ENCODE assay signal across 8 mouse cellular contexts in the genomic region with DNA sequence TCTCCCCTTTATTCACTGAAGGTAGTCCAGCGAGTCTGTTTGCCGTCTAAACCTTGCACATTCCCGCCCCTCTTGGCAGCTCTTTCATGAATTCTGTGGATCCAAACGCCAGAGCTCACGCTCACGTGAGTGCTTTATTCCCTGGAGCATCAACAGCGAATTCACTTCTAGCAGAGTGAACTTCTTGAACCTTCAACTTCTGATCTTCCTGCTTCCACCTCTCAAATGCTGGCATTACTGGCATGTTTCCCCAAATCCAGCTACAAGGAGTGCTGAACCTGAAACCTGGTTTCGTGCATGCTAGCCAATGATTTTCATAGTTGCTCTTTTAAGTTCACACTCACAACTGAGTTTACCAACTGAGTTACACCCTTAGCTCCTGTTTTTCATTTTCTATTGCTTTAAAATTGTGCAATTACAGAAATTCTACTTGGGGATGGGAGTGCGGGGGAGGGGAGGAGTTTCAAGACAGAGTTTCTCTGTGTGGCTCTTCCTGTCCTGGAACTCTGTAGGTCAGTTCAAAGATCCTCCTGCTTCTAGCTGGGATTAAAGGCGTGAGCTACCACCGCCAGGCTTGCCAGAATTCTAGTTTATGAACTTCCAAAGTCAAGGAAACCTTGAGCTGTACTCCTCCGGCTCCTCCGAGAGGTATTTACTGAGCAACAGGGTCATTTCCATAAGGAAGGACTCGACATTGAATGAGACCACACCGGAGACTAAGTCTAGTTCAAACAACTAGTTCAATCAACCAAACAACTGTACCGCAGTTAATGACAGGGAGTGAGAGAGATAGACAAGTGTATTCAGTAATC. TPM values are rescaled to one million over a fixed set of nuclear protein-coding genes. Genes with fewer than 3 reads are reported as not detected.
DNase-seq lines count a peak whose midpoint lies in the region; ATAC-seq and TF ChIP-seq lines count a peak whose summit lies in the region.

No protein-coding gene starts in this region.

- H3K9me3 ChIP-seq in CH12.LX (replicated peaks; ENCODE audit: low read length), result no peaks in the 10 kb centered on the region
- no peaks in the 10 kb centered on the region for H3K9me3 ChIP-seq in lung, embryonic 14.5 days (ENCODE audit: low read depth, low read length)
- H3K9me3 ChIP-seq in stomach, embryonic 15.5 days, result no peaks in the 10 kb centered on the region

- TF ChIP-seq POLR2A in CH12.LX (IDR thresholded peaks at IDR 0.05; ENCODE audit: low read depth, low read length), result no peak

- 0 out of 2 replicates have a peak, but pooled peaks have one; percentile 7 for TF ChIP-seq EP300 in CH12.LX (IDR thresholded peaks at IDR 0.05; ENCODE audit: low read length)

- no peaks in the 10 kb centered on the region for H3K79me2 ChIP-seq in CH12.LX (replicated peaks; ENCODE audit: control insufficient read depth, extremely low read depth, insufficient read depth, poor library complexity, severe bottlenecking)

- no peak for TF ChIP-seq CTCF in CH12.LX (conservative IDR thresholded peaks at IDR 0.05 in 1 of 2, IDR thresholded peaks at IDR 0.05 in 1 of 2; ENCODE audit: low read depth in 2 of 2, low read length in 2 of 2)
- no peak for TF ChIP-seq CTCF in lung, embryonic 14.5 days (IDR thresholded peaks at IDR 0.05; ENCODE audit: low read depth)

- peak overlapping the region; percentile 36 to 76 (median 75) for H3K4me3 ChIP-seq in CH12.LX (replicated peaks in 1 of 3; ENCODE audit: low read depth in 2 of 3, low read length in 2 of 3, poor library complexity in 1 of 3)
- peak overlapping the region; percentile 66 for H3K4me3 ChIP-seq in lung, embryonic 14.5 days (ENCODE audit: low read depth, low read length)
- peak overlapping the region; percentile 96 for H3K4me3 ChIP-seq in stomach, embryonic 15.5 days (replicated peaks)

- in situ Hi-C loops in CH12.LX (cut with MboI; ENCODE audit: low pct_ligation_motif_present, low pct_unique_long_range_greater_than_20kb, low sequenced_read_pairs), result no loop called here

- peaks cover 0 to 24% of the 10 kb centered on the region in 2 experiments; a peak in 2 of 4 replicates for H3K4me1 ChIP-seq in CH12.LX (ENCODE audit: control insufficient read depth in 1 of 2, insufficient read depth in 2 of 2)
- H3K4me1 ChIP-seq in lung, embryonic 14.5 days (ENCODE audit: insufficient read depth), result peaks cover 5% of the 10 kb centered on the region; the same call in 1 of the 2 replicates
- peaks cover 18% of the 10 kb centered on the region for H3K4me1 ChIP-seq in stomach, embryonic 15.5 days

- dilution Hi-C loops in CH12.LX (cut with MboI; ENCODE audit: extremely low pct_ligation_motif_present, extremely low pct_unique_long_range_greater_than_20kb, low sequenced_read_pairs), result no loop called here

- peaks cover 8 to 28% of the 10 kb centered on the region in 2 experiments for H3K36me3 ChIP-seq in CH12.LX (replicated peaks in 1 of 2; ENCODE audit: control insufficient read depth in 1 of 2, insufficient read depth in 1 of 2, low read length in 1 of 2)
- peaks cover 24% of the 10 kb centered on the region for H3K36me3 ChIP-seq in lung, embryonic 14.5 days (ENCODE audit: insufficient read depth)
- H3K36me3 ChIP-seq in stomach, embryonic 15.5 days, result peaks cover 7% of the 10 kb centered on the region; the same call in 1 of the 2 replicates

- no peaks in the 10 kb centered on the region for H3K27me3 ChIP-seq in CH12.LX (replicated peaks)
- no peaks in the 10 kb centered on the region for H3K27me3 ChIP-seq in lung, embryonic 14.5 days (ENCODE audit: insufficient read depth, low read length)
- H3K27me3 ChIP-seq in stomach, embryonic 15.5 days (replicated peaks), result no peaks in the 10 kb centered on the region

- no peak overlapping the region for H3K27ac ChIP-seq in CH12.LX (ENCODE audit: insufficient read depth, low read depth)
- peak overlapping the region; percentile 83 for H3K27ac ChIP-seq in lung, embryonic 14.5 days (ENCODE audit: low read depth)
- H3K27ac ChIP-seq in stomach, embryonic 15.5 days, result peak overlapping the region; percentile 80

- peak overlapping the region; percentile 76 for H3K9ac ChIP-seq in CH12.LX (ENCODE audit: insufficient read depth, low read depth)
- peak overlapping the region; percentile 71 for H3K9ac ChIP-seq in lung, embryonic 14.5 days
- no peak overlapping the region for H3K9ac ChIP-seq in stomach, embryonic 15.5 days

- H3K4me2 ChIP-seq in CH12.LX (ENCODE audit: insufficient read depth, low read depth, poor library complexity, severe bottlenecking), result peak overlapping the region; percentile 48
- peak overlapping the region; percentile 67 for H3K4me2 ChIP-seq in lung, embryonic 14.5 days
- H3K4me2 ChIP-seq in stomach, embryonic 15.5 days, result peak overlapping the region; percentile 87

- no peak for TF ChIP-seq RAD21 in CH12.LX (IDR thresholded peaks at IDR 0.05; ENCODE audit: low read depth, low read length)

- DNase-seq in CH12.LX (ENCODE audit: extremely low read depth), result peak; percentile 6
- DNase-seq in R1 (ENCODE audit: low read depth, low spot score), result peak; percentile 66
- DNase-seq in gonadal fat pad, adult 2 months (ENCODE audit: low read depth), result peak; percentile 88
- peak; percentile 89 for DNase-seq in kidney, adult 11 months
- DNase-seq in lung, embryonic 14.5 days, result peak; percentile 39
- no peak for DNase-seq in cerebellum, adult 11-12 months
- DNase-seq in ovary, postnatal 10 days (ENCODE audit: low spot score), result no peak

- 17% methylated on average over 16 of the region's 16 CpGs for WGBS in lung, embryonic 14.5 days
- 14% methylated on average over 16 of the region's 16 CpGs for WGBS in stomach, embryonic 15.5 days

- ATAC-seq in lung, embryonic 14.5 days (ENCODE audit: insufficient read depth), result peak; percentile 39; the same call in 1 of the 2 replicates
- ATAC-seq in stomach, embryonic 15.5 days (ENCODE audit: insufficient read depth, low FRiP score, low read depth), result peak; percentile 47

TF ChIP-seq in CH12.LX, 34 proteins besides CTCF, POLR2A, EP300 and RAD21:
- TF ChIP-seq ZC3H11A (IDR thresholded peaks at IDR 0.05; ENCODE audit: low read depth, low read length), result no peak
- TF ChIP-seq E2F4 (IDR thresholded peaks at IDR 0.05; ENCODE audit: insufficient replicate concordance, low read depth, low read length), result 0 out of 2 replicates have a peak, but pooled peaks have one; percentile 65
- 0 out of 2 replicates have a peak, but pooled peaks have one; percentile 30 for TF ChIP-seq CHD1 (IDR thresholded peaks at IDR 0.05; ENCODE audit: low read depth, low read length)
- TF ChIP-seq CHD2 (IDR thresholded peaks at IDR 0.05; ENCODE audit: low read length), result peak; percentile 63; the same call in 1 of the 2 replicates
- TF ChIP-seq TBP (conservative IDR thresholded peaks at IDR 0.05; ENCODE audit: low read depth, low read length), result no peak

RNA-seq across cellular contexts. Expression of a gene that starts 0.5 kb away (rescaled TPM):
- total RNA-seq in CH12.LX (2012; rRNA removed) (32.1 and 35.1 TPM in 2 replicates), CH12.LX (2014; rRNA removed) (21.4 and 25.9 TPM in 2 replicates)
- 36.1 and 36.8 TPM in 2 replicates for polyA plus RNA-seq in CH12.LX (2012; ENCODE audit: insufficient read length, low read depth)
- 47.7 and 59.5 TPM in 2 replicates for polyA plus RNA-seq in gonadal fat pad, adult 2 months (2012; rRNA removed)
- 10.9 and 12.3 TPM in 2 replicates for polyA plus RNA-seq in lung, embryonic 14.5 days (2014; fragmentation: Nextera tagmentation; extraction: Ambion mirVana)
- 6.4 and 9.1 TPM in 2 replicates for polyA plus RNA-seq in stomach, embryonic 15.5 days (2015; fragmentation: Nextera tagmentation; extraction: Ambion mirVana)

RNA-seq across cellular contexts. Expression of a gene that starts 8.6 kb away (rescaled TPM):
- 9.5 and 13.4 TPM in 2 replicates for total RNA-seq in CH12.LX (2012; rRNA removed)
- 4.8 and 5.5 TPM in 2 replicates for total RNA-seq in CH12.LX (2014; rRNA removed)
- polyA plus RNA-seq in CH12.LX (2012; ENCODE audit: insufficient read length, low read depth), result 13.3 and 15.0 TPM in 2 replicates
- 58.1 TPM in 2 replicates for polyA plus RNA-seq in gonadal fat pad, adult 2 months (2012; rRNA removed)
- polyA plus RNA-seq in lung, embryonic 14.5 days (2014; fragmentation: Nextera tagmentation; extraction: Ambion mirVana), result 8.8 and 8.9 TPM in 2 replicates
- 7.0 and 7.1 TPM in 2 replicates for polyA plus RNA-seq in stomach, embryonic 15.5 days (2015; fragmentation: Nextera tagmentation; extraction: Ambion mirVana)

RNA-seq across cellular contexts. Expression of a gene that starts 38.3 kb away (rescaled TPM):
- total RNA-seq in CH12.LX (2012; rRNA removed), result 9.2 and 9.7 TPM in 2 replicates
- 0.23 TPM in 1 of 2 replicates, not detected in the other for total RNA-seq in CH12.LX (2014; rRNA removed)
- not detected in 2 replicates for polyA plus RNA-seq in CH12.LX (2012; ENCODE audit: insufficient read length, low read depth)
- 40.8 and 41.5 TPM in 2 replicates for polyA plus RNA-seq in gonadal fat pad, adult 2 months (2012; rRNA removed)
- 18.4 and 19.7 TPM in 2 replicates for polyA plus RNA-seq in lung, embryonic 14.5 days (2014; fragmentation: Nextera tagmentation; extraction: Ambion mirVana)
- polyA plus RNA-seq in stomach, embryonic 15.5 days (2015; fragmentation: Nextera tagmentation; extraction: Ambion mirVana), result 28.8 and 31.5 TPM in 2 replicates

RNA-seq across cellular contexts. Expression of a gene that starts 39.6 kb away (rescaled TPM):
- 33.7 and 36.5 TPM in 2 replicates for total RNA-seq in CH12.LX (2012; rRNA removed)
- 15.3 and 15.6 TPM in 2 replicates for total RNA-seq in CH12.LX (2014; rRNA removed)
- 34.7 and 42.8 TPM in 2 replicates for polyA plus RNA-seq in CH12.LX (2012; ENCODE audit: insufficient read length, low read depth)
- 56.4 and 66.5 TPM in 2 replicates for polyA plus RNA-seq in gonadal fat pad, adult 2 months (2012; rRNA removed)
- 28.5 and 31.5 TPM in 2 replicates for polyA plus RNA-seq in lung, embryonic 14.5 days (2014; fragmentation: Nextera tagmentation; extraction: Ambion mirVana)
- 46.5 and 47.1 TPM in 2 replicates for polyA plus RNA-seq in stomach, embryonic 15.5 days (2015; fragmentation: Nextera tagmentation; extraction: Ambion mirVana)

RNA-seq across cellular contexts. Expression of a gene that starts 45.3 kb away (rescaled TPM):
- 49.2 and 56.7 TPM in 2 replicates for total RNA-seq in CH12.LX (2012; rRNA removed)
- total RNA-seq in CH12.LX (2014; rRNA removed), result 34.8 and 38.4 TPM in 2 replicates
- 62.3 and 63.7 TPM in 2 replicates for polyA plus RNA-seq in CH12.LX (2012; ENCODE audit: insufficient read length, low read depth)
- polyA plus RNA-seq in gonadal fat pad, adult 2 months (2012; rRNA removed), result 24.3 and 27.3 TPM in 2 replicates
- 67.1 and 72.6 TPM in 2 replicates for polyA plus RNA-seq in lung, embryonic 14.5 days (2014; fragmentation: Nextera tagmentation; extraction: Ambion mirVana)
- 56.7 and 62.9 TPM in 2 replicates for polyA plus RNA-seq in stomach, embryonic 15.5 days (2015; fragmentation: Nextera tagmentation; extraction: Ambion mirVana)

Comparison
In these comparisons a context has a peak if more than half of its experiments do, and no peak if none do; other contexts are left out.
1. DNase-seq: peak in CH12.LX (single experiment), R1 (single experiment), gonadal fat pad, adult 2 months (single experiment), kidney, adult 11 months (single experiment) and lung, embryonic 14.5 days (single experiment); none in cerebellum, adult 11-12 months (single experiment) and ovary, postnatal 10 days (single experiment).
2. RNA of a gene that starts 38.3 kb away (polyA plus RNA-seq): 40.8 to 41.5 TPM in gonadal fat pad, adult 2 months, 28.8 to 31.5 TPM in stomach, embryonic 15.5 days and 18.4 to 19.7 TPM in lung, embryonic 14.5 days; not detected in CH12.LX; every median in the first group is over 10 times any median in the second.
3. Peak in every context shown above with its lines, with median percentiles within 50 percentile points of each other: H3K4me2 ChIP-seq and H3K4me3 ChIP-seq.